Mouse (Mus musculus): ENCODE measurements around the gene Ssrp1. TPM values are rescaled to one million over a fixed set of nuclear protein-coding genes. Genes with fewer than 3 reads are reported as not detected.

The Ssrp1 gene
- 246 TPM for polyA plus RNA-seq (2017; shearing (Covaris generic))

GRCm38 (mm10) chr2:85037047-85038026 lies at the start of gene Ssrp1, which contains the start of gene P2rx3:
Gene Ssrp1, plus strand, starts transcription at chr2:85037234.
Gene P2rx3, minus strand, starts transcription at chr2:85037462.

GRCm38 (mm10) chr2:84987930-84988329 lies 49.1 kb upstream of the Ssrp1 start, which contains the start of gene Prg3:
Gene Prg3, plus strand, starts transcription at chr2:84988215.

GRCm38 (mm10) chr2:85047596-85048167 lies 10.6 kb downstream of the Ssrp1 start, which contains the start of gene Tnks1bp1:
Gene Tnks1bp1, plus strand, starts transcription at chr2:85048022.

Other genes with a start within 250 kb of the Ssrp1 start
- gene Ube2l6, start 238.4 kb upstream of the Ssrp1 start, polyA plus RNA-seq (2017; shearing (Covaris generic)) = 53.5 TPM
- gene Smtnl1, start 214.6 kb upstream of the Ssrp1 start, polyA plus RNA-seq (2017; shearing (Covaris generic)) = not detected
- gene Timm10, start 210.2 kb upstream of the Ssrp1 start, polyA plus RNA-seq (2017; shearing (Covaris generic)) = 37.3 TPM
- gene Slc43a1, start 198.4 kb upstream of the Ssrp1 start, polyA plus RNA-seq (2017; shearing (Covaris generic)) = 8.3 TPM
- not detected for gene Rtn4rl2, start 150.5 kb upstream of the Ssrp1 start, polyA plus RNA-seq (2017; shearing (Covaris generic))
- gene Slc43a3, start 100.7 kb upstream of the Ssrp1 start, polyA plus RNA-seq (2017; shearing (Covaris generic)) = 9.2 TPM
- gene Prg2, start 56.8 kb upstream of the Ssrp1 start, polyA plus RNA-seq (2017; shearing (Covaris generic)) = not detected
- 0.61 TPM for gene Prg3, start 49.0 kb upstream of the Ssrp1 start, polyA plus RNA-seq (2017; shearing (Covaris generic))
- 0.15 TPM for gene P2rx3, start 228 bp downstream of the Ssrp1 start, polyA plus RNA-seq (2017; shearing (Covaris generic))
- 18.0 TPM for gene Tnks1bp1, start 10.8 kb downstream of the Ssrp1 start, polyA plus RNA-seq (2017; shearing (Covaris generic))
- not detected for gene Aplnr, start 99.0 kb downstream of the Ssrp1 start, polyA plus RNA-seq (2017; shearing (Covaris generic))
- gene Lrrc55, start 160.0 kb downstream of the Ssrp1 start, polyA plus RNA-seq (2017; shearing (Covaris generic)) = not detected

All from CD4-positive, CD25-positive, alpha-beta regulatory T cell, adult 9 weeks (primary cell).